ENCODE assay signal across 14 mouse cellular contexts in genomic region chr2:158343495-158343894, GRCm38 (mm10). TPM values are rescaled to one million over a fixed set of nuclear protein-coding genes. Genes with fewer than 3 reads are reported as not detected.
DNase-seq lines count a peak whose midpoint lies in the region; ATAC-seq and TF ChIP-seq lines count a peak whose summit lies in the region.
"Had no signal": no experiment of that assay in that cellular context is flagged by ENCODE, and none has a peak within 500 bp of the region (broad histone marks: within the 10 kb centered on the region; RNA-seq: fewer than 3 reads in every experiment).

No protein-coding gene starts in this region.

- TF ChIP-seq CTCF in lung, adult 2 months (IDR thresholded peaks at IDR 0.05; ENCODE audit: insufficient read depth, low read length): no peak

- H3K4me3 ChIP-seq in kidney, embryonic 16.5 days (ENCODE audit: low read length): no peak overlapping the region
- no peak overlapping the region for H3K4me3 ChIP-seq in forebrain, embryonic 14.5 days (ENCODE audit: low read depth, low read length)
- H3K4me3 ChIP-seq in lung, adult 2 months (replicated peaks; ENCODE audit: extremely low read depth, low read depth, low read length): no peak overlapping the region

- H3K27ac ChIP-seq in kidney, embryonic 16.5 days (ENCODE audit: low read length): no peak overlapping the region
- H3K27ac ChIP-seq in forebrain, embryonic 14.5 days (ENCODE audit: low read depth, low read length): no peak overlapping the region

- H3K4me2 ChIP-seq in kidney, embryonic 16.5 days (replicated peaks; ENCODE audit: low read depth, low read length): no peak overlapping the region
- no peak overlapping the region for H3K4me2 ChIP-seq in forebrain, embryonic 14.5 days (ENCODE audit: low read length)

- no peak for DNase-seq in kidney, adult 11 months
- DNase-seq in forebrain, embryonic 14.5 days (ENCODE audit: low spot score): peak; percentile 33
- DNase-seq in retina, postnatal 1 day: peak; percentile 98
- DNase-seq in left cerebral cortex, postnatal 36 days (ENCODE audit: low spot score in 2 of 2): no peak
- no peak for DNase-seq in lung, adult 2 months
- DNase-seq in cerebellum, adult 11 months: no peak
- DNase-seq: cerebellum, adult 9-11 months; gastrocnemius, postnatal 25 days; kidney, postnatal 14 days; liver; lung, postnatal 10 days; spleen, adult 18-20 months had no signal

- no peaks in the 10 kb centered on the region; the same call in 1 of the 2 replicates for H3K4me1 ChIP-seq in kidney, embryonic 16.5 days (ENCODE audit: insufficient read depth, low read length)
- no peaks in the 10 kb centered on the region for H3K4me1 ChIP-seq in forebrain, embryonic 14.5 days (ENCODE audit: control insufficient read depth, insufficient read depth, low read length)
- no peaks in the 10 kb centered on the region for H3K4me1 ChIP-seq in lung, adult 2 months (ENCODE audit: control insufficient read depth, insufficient read depth, low read length)

- TF ChIP-seq POLR2A in lung, adult 2 months (IDR thresholded peaks at IDR 0.05; ENCODE audit: borderline replicate concordance, extremely low read depth, low read depth, low read length): no peak

- H3K9me3 ChIP-seq in kidney, embryonic 16.5 days (ENCODE audit: low read length): no peaks in the 10 kb centered on the region
- H3K9me3 ChIP-seq in forebrain, embryonic 14.5 days (replicated peaks; ENCODE audit: control insufficient read depth, low read length): no peaks in the 10 kb centered on the region

- intact Hi-C loops in left cerebral cortex, postnatal 36 days (cut with DNase I): loop anchor here (5.0 to 10.0 kb wide), 3 partner anchors 61 to 736 kb away; no protein-coding TSS in a partner anchor

- no peak overlapping the region for H3K9ac ChIP-seq in kidney, embryonic 16.5 days (replicated peaks; ENCODE audit: low read length)
- H3K9ac ChIP-seq in forebrain, embryonic 14.5 days (ENCODE audit: low read length): no peak overlapping the region

- 63% methylated on average over 5 of the region's 5 CpGs for WGBS in kidney, embryonic 16.5 days
- 20% methylated on average over 5 of the region's 5 CpGs for WGBS in forebrain, embryonic 14.5 days
- 80% methylated on average over 5 of the region's 5 CpGs for WGBS in lung, adult 2 months

- ATAC-seq in kidney, embryonic 16.5 days (ENCODE audit: low FRiP score, low TSS enrichment): peak; percentile 46; the same call in 1 of the 2 replicates
- peak; percentile 23; the same call in 1 of the 2 replicates for ATAC-seq in forebrain, embryonic 14.5 days
- peak; percentile 65 for ATAC-seq in megakaryocyte progenitor cell, adult 5-6 weeks (replicated peaks; ENCODE audit: poor library complexity)

- no peaks in the 10 kb centered on the region for H3K27me3 ChIP-seq in kidney, embryonic 16.5 days (ENCODE audit: insufficient read depth, low read length)
- H3K27me3 ChIP-seq in forebrain, embryonic 14.5 days (replicated peaks; ENCODE audit: control insufficient read depth, insufficient read depth, low read length): no peaks in the 10 kb centered on the region

- H3K36me3 ChIP-seq in kidney, embryonic 16.5 days (ENCODE audit: insufficient read depth, low read length): no peaks in the 10 kb centered on the region
- no peaks in the 10 kb centered on the region for H3K36me3 ChIP-seq in forebrain, embryonic 14.5 days (ENCODE audit: control insufficient read depth, insufficient read depth, low read length)

RNA-seq across cellular contexts. Expression of gene Snhg11, which starts 31.9 kb away (rescaled TPM):
- polyA plus RNA-seq in kidney, embryonic 16.5 days (2015; fragmentation: Nextera tagmentation; extraction: Ambion mirVana): 3.4 and 8.9 TPM in 2 replicates
- polyA plus RNA-seq in forebrain, embryonic 14.5 days (2014; fragmentation: Nextera tagmentation; extraction: Ambion mirVana): 30.3 and 55.7 TPM in 2 replicates
- total RNA-seq in megakaryocyte progenitor cell, adult 5-6 weeks (2015): 0.17 and 0.24 TPM in 2 replicates
- total RNA-seq in megakaryocyte progenitor cell, adult 5-6 weeks (2017): 0.03 and 0.17 TPM in 2 replicates
- 100 to 1,000 TPM; 386 to 903 TPM for total RNA-seq in left cerebral cortex, postnatal 36 days (2021)
- polyA plus RNA-seq in lung, adult 2 months (2012; rRNA removed): 10.6 and 12.7 TPM in 2 replicates

RNA-seq across cellular contexts. Expression of gene Lbp, which starts 37.2 kb away (rescaled TPM):
- polyA plus RNA-seq in kidney, embryonic 16.5 days (2015; fragmentation: Nextera tagmentation; extraction: Ambion mirVana): 31.0 and 34.5 TPM in 2 replicates
- 2.6 and 3.0 TPM in 2 replicates for polyA plus RNA-seq in forebrain, embryonic 14.5 days (2014; fragmentation: Nextera tagmentation; extraction: Ambion mirVana)
- 71.3 and 89.1 TPM in 2 replicates for total RNA-seq in megakaryocyte progenitor cell, adult 5-6 weeks (2015)
- 212 and 229 TPM in 2 replicates for total RNA-seq in megakaryocyte progenitor cell, adult 5-6 weeks (2017)
- total RNA-seq in left cerebral cortex, postnatal 36 days (2021): 1 to 10 TPM; 1.6 to 2.2 TPM
- 95.4 and 110 TPM in 2 replicates for polyA plus RNA-seq in lung, adult 2 months (2012; rRNA removed)

Comparison
In these comparisons a context has a peak if more than half of its experiments do, and no peak if none do; other contexts are left out.
1. DNase-seq: peak in forebrain, embryonic 14.5 days (single experiment) and retina, postnatal 1 day (single experiment); none in kidney, adult 11 months (single experiment), left cerebral cortex, postnatal 36 days (0 of 2), lung, adult 2 months (single experiment) and cerebellum, adult 11 months (single experiment).
2. Peak in every context shown above with its lines, with median percentiles within 50 percentile points of each other: ATAC-seq.